15 mouse cellular contexts compared by ENCODE assay signal in the genomic region with DNA sequence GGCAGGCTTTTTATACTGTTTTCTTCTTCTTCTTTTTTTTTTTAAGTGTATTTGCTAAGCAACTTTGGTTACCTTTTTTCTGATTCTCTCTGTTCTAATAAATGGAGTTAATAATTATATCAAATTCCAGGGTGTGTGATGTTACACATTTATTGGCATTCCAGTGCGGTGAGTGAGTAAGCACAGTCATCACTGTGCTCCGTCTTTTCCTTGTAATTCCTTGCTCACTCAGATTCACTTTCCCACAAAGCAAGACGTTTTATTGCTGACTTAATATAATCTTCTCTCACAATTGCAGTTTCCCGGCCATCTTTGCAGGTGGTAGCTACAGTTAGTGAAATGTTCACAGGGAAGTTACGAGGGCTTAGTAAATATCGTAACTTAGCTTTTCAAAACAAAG.
"Had no signal": no experiment of that assay in that cellular context is flagged by ENCODE, and none has a peak within 500 bp of the region (broad histone marks: within the 10 kb centered on the region; RNA-seq: fewer than 3 reads in every experiment).

No protein-coding gene starts in this region.

- DNase-seq: kidney, postnatal 10 days; liver, embryonic 13.5 days; liver, postnatal 0 days; lung, postnatal 14 days; right cerebral cortex, postnatal 25 days; thymus, postnatal 4 days had no signal

- ATAC-seq: liver, postnatal 0 days; midbrain, embryonic 15.5 days had no signal

- H3K4me2 ChIP-seq: limb, embryonic 15.5 days; liver, embryonic 13.5 days; lung, embryonic 15.5 days; midbrain, embryonic 11.5 days; midbrain, embryonic 15.5 days; neural tube, embryonic 13.5 days had no signal

- H3K4me1 ChIP-seq: limb, embryonic 15.5 days; liver, embryonic 13.5 days; lung, embryonic 15.5 days; megakaryocyte, embryonic 14.5 days; midbrain, embryonic 15.5 days; neural tube, embryonic 13.5 days had no signal

- H3K27me3 ChIP-seq: limb, embryonic 15.5 days; liver, embryonic 13.5 days; lung, embryonic 15.5 days; megakaryocyte, embryonic 14.5 days; midbrain, embryonic 15.5 days; neural tube, embryonic 13.5 days had no signal

- H3K4me3 ChIP-seq: left cerebral cortex, adult 2 months; limb, embryonic 15.5 days; liver, embryonic 13.5 days; lung, embryonic 15.5 days; megakaryocyte, embryonic 14.5 days; midbrain, embryonic 15.5 days; neural tube, embryonic 13.5 days had no signal

- H3K9ac ChIP-seq: limb, embryonic 15.5 days; liver, embryonic 13.5 days; liver, postnatal 0 days; lung, embryonic 15.5 days; midbrain, embryonic 15.5 days; neural tube, embryonic 13.5 days had no signal

- H3K9me3 ChIP-seq: limb, embryonic 15.5 days; liver, embryonic 13.5 days; lung, embryonic 15.5 days; midbrain, embryonic 15.5 days; neural tube, embryonic 13.5 days had no signal

- H3K36me3 ChIP-seq: limb, embryonic 15.5 days; liver, embryonic 13.5 days; lung, embryonic 15.5 days; midbrain, embryonic 15.5 days; neural tube, embryonic 13.5 days had no signal

- H3K27ac ChIP-seq: left cerebral cortex, adult 2 months; limb, embryonic 15.5 days; liver, embryonic 13.5 days; lung, embryonic 15.5 days; macrophage; midbrain, embryonic 15.5 days; neural tube, embryonic 13.5 days; stomach, postnatal 0 days had no signal
